Mouse (Mus musculus) heart, adult 18-20 months (tissue): Measurements from ENCODE around the gene Gm20517. TPM values are rescaled to one million over a fixed set of nuclear protein-coding genes. Genes with fewer than 3 reads are reported as not detected.

Source experiments
- DNase-seq, 2 experiments: peaks; one replicate each; pipeline ENCODE4 v3.0.0; 2021 to 2022; ENCODE audit warnings: mixed read lengths in 1 of 2
- total RNA-seq, 2 experiments: library from RNA; stranded (reverse); gene quantifications; 2 replicates each; pipeline ENCODE4 v1.2.3; 2021

The Gm20517 gene
- total RNA-seq, 2 experiments from 2014 or later: 1.9 to 3.4 TPM

- no peak for DNase-seq
Observed at GRCm38 (mm10) chr17:47708972-47709371, 97.6 kb downstream of the Gm20517 start.

GRCm38 (mm10) chr17:47710036-47710435, 98.6 kb downstream of the Gm20517 start:
- no peak for DNase-seq

DNA sequence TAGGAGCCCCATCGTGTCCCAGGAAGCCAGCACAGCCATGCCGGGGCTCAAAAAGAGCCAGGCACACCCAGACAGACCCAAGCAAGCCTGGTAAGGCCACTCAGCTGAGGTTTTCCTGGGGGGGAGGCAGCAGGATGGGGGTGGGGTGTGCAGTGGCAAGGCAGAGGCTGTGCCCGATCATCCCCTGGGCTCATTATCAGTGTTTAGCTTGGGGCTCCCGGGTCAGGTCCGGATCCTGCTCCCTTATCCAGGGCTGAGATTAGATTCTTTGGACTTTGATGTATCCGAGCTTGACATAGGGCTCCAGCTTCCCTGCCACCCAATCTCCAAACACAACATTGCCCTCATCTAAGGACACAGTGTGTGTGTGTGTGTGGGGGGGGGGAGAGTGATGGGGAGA, 100.5 kb downstream of the Gm20517 start:
- no peak for DNase-seq

GRCm38 (mm10) chr17:47712889-47713571, 101.6 kb downstream of the Gm20517 start:
- DNase-seq: no peak

- DNase-seq: no peak
Observed at GRCm38 (mm10) chr17:47715037-47715436, 103.6 kb downstream of the Gm20517 start.

DNA sequence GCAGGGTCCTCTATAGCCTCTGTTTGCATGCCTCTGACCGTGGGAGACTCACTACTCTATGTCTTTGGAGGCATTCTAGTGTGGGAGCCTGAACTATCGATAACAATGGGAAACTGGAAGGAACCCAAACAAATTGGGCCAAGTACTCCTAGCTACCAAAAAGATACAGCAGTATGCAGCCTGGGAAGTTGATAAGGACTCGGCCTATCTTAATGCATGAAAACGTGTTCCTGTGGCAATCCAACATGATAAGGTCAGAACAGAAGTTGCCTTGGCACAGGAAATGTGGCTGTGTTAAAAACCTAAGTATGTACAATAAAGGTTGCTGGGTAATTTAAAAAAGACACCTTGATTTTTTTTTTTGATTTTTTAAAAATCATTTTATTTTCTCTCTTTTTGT, 109.8 kb downstream of the Gm20517 start:
- DNase-seq: peak in 1 of 2 experiments; percentile 42

- DNase-seq: no peak
Observed at GRCm38 (mm10) chr17:47726566-47726965, 115.2 kb downstream of the Gm20517 start, which contains the start of gene Pgc. TSS of gene Pgc (plus strand) at chr17:47726842.

- DNase-seq: no peak
Observed at GRCm38 (mm10) chr17:47730633-47731575, 119.5 kb downstream of the Gm20517 start.

Other genes starting within 250 kb of the Gm20517 start
- 10 to 100 TPM; 24.5 to 25.1 TPM for gene Mrps10, start 242.7 kb upstream of the Gm20517 start, total RNA-seq
- gene Guca1b, start 226.2 kb upstream of the Gm20517 start, total RNA-seq: under 1 TPM in 1 of 2 experiments, not detected in 1; 0.23 TPM
- under 1 TPM in 1 of 2 experiments, not detected in 1; 0.42 TPM for gene Guca1a, start 211.0 kb upstream of the Gm20517 start, total RNA-seq
- 1 to 10 TPM; 1.3 to 2.1 TPM for gene AI661453, start 175.0 kb upstream of the Gm20517 start, total RNA-seq
- not detected for gene 1700001C19Rik, start 174.2 kb upstream of the Gm20517 start, total RNA-seq
- 10 to 100 TPM; 10.2 to 10.4 TPM for gene Taf8, start 109.3 kb upstream of the Gm20517 start, total RNA-seq
- gene Ccnd3, start 106.5 kb upstream of the Gm20517 start, total RNA-seq: 10 to 100 TPM; 83.3 to 87.1 TPM
- gene Bysl, start 97 bp upstream of the Gm20517 start, total RNA-seq: 10 to 100 TPM; 13.5 to 16.5 TPM
- gene Med20, start within 50 bp of the Gm20517 start, total RNA-seq: 10 to 100 TPM; 19.0 to 19.5 TPM
- gene Usp49, start 19.1 kb downstream of the Gm20517 start, total RNA-seq: 1 to 10 TPM; 1.4 to 3.7 TPM
- 100 to 1,000 TPM; 118 to 129 TPM for gene Tomm6, start 76.8 kb downstream of the Gm20517 start, total RNA-seq
- gene Frs3, start 77.4 kb downstream of the Gm20517 start, total RNA-seq: 1 to 10 TPM; 4.6 to 5.4 TPM
- under 1 TPM; 0.40 to 0.75 TPM for gene Gm21981, start 82.9 kb downstream of the Gm20517 start, total RNA-seq
- 1 to 10 TPM; 4.3 to 5.1 TPM for gene Prickle4, start 83.1 kb downstream of the Gm20517 start, total RNA-seq
- gene Pgc, start 115.3 kb downstream of the Gm20517 start, total RNA-seq: not detected
- 10 to 100 TPM; 35.0 to 40.0 TPM for gene Tfeb, start 125.4 kb downstream of the Gm20517 start, total RNA-seq
- gene Mdfi, start 223.1 kb downstream of the Gm20517 start, total RNA-seq: 1 to 10 TPM in 1 of 2 experiments, under 1 TPM in 1; 0.40 to 1.3 TPM